ENCODE assay signal across 10 mouse cellular contexts in genomic region chr10:28492206-28492605, GRCm38 (mm10).
DNase-seq lines count a peak whose midpoint lies in the region; ATAC-seq lines count a peak whose summit lies in the region.
"Had no signal": no experiment of that assay in that cellular context is flagged by ENCODE, and none has a peak within 500 bp of the region (broad histone marks: within the 10 kb centered on the region; RNA-seq: fewer than 3 reads in every experiment).

No protein-coding gene starts in this region.

- 30% methylated on average over 9 of the region's 9 CpGs for WGBS in hindbrain, embryonic 11.5 days
- WGBS in hindbrain, embryonic 13.5 days = 26% methylated on average over 9 of the region's 9 CpGs
- WGBS in heart, embryonic 10.5 days = 31% methylated on average over 9 of the region's 9 CpGs
- 74% methylated on average over 9 of the region's 9 CpGs for WGBS in liver, embryonic 11.5 days

- H3K36me3 ChIP-seq in hindbrain, embryonic 11.5 days (ENCODE audit: control insufficient read depth, insufficient read depth, low read length) = no peaks in the 10 kb centered on the region
- H3K36me3 ChIP-seq in hindbrain, embryonic 13.5 days = no peaks in the 10 kb centered on the region
- 0 out of 2 replicates have a peak, but pooled peaks cover 3% of the 10 kb centered on the region for H3K36me3 ChIP-seq in heart, embryonic 10.5 days
- H3K36me3 ChIP-seq in liver, embryonic 11.5 days (ENCODE audit: control insufficient read depth, insufficient read depth, low read length) = no peaks in the 10 kb centered on the region
- H3K36me3 ChIP-seq: stomach, embryonic 15.5 days had no signal

- DNase-seq in hindbrain, embryonic 11.5 days (ENCODE audit: low spot score) = peak; percentile 29
- peak; percentile 85 for DNase-seq in cerebellum, adult 11-12 months
- DNase-seq in heart, embryonic 10.5 days (ENCODE audit: low spot score) = peak; percentile 87
- DNase-seq in layer of hippocampus, postnatal 14 days (ENCODE audit: low spot score in 2 of 2) = peak; percentile 37 to 64
- DNase-seq in frontal cortex, postnatal 36 days (ENCODE audit: low spot score in 2 of 2) = no peak
- no peak for DNase-seq in liver, embryonic 11.5 days (ENCODE audit: low spot score)
- no peak for DNase-seq in testis, postnatal 14 days (ENCODE audit: low spot score)

- no peak overlapping the region for H3K9ac ChIP-seq in hindbrain, embryonic 11.5 days (ENCODE audit: low read depth, low read length)
- no peak overlapping the region for H3K9ac ChIP-seq in hindbrain, embryonic 13.5 days
- no peak overlapping the region for H3K9ac ChIP-seq in liver, embryonic 11.5 days (ENCODE audit: low read depth, low read length)
- H3K9ac ChIP-seq: stomach, embryonic 15.5 days had no signal

- no peaks in the 10 kb centered on the region for H3K27me3 ChIP-seq in hindbrain, embryonic 11.5 days (ENCODE audit: control insufficient read depth, insufficient read depth, low read length)
- no peaks in the 10 kb centered on the region for H3K27me3 ChIP-seq in hindbrain, embryonic 13.5 days
- no peaks in the 10 kb centered on the region for H3K27me3 ChIP-seq in heart, embryonic 10.5 days (ENCODE audit: insufficient read depth, poor library complexity, severe bottlenecking)
- H3K27me3 ChIP-seq in liver, embryonic 11.5 days (replicated peaks; ENCODE audit: control insufficient read depth, insufficient read depth, low read length) = no peaks in the 10 kb centered on the region
- H3K27me3 ChIP-seq: stomach, embryonic 15.5 days had no signal

- no peak overlapping the region for H3K27ac ChIP-seq in hindbrain, embryonic 11.5 days (ENCODE audit: low read depth, low read length)
- H3K27ac ChIP-seq in hindbrain, embryonic 13.5 days = no peak overlapping the region
- no peak overlapping the region for H3K27ac ChIP-seq in heart, embryonic 10.5 days
- H3K27ac ChIP-seq in liver, embryonic 11.5 days (ENCODE audit: low read depth, low read length) = no peak overlapping the region
- H3K27ac ChIP-seq: stomach, embryonic 15.5 days had no signal

- peak; percentile 45; the same call in 1 of the 2 replicates for ATAC-seq in hindbrain, embryonic 11.5 days (ENCODE audit: low FRiP score)
- ATAC-seq in hindbrain, embryonic 13.5 days (ENCODE audit: low FRiP score) = no peak
- ATAC-seq in liver, embryonic 11.5 days (replicated peaks; ENCODE audit: low FRiP score) = no peak
- ATAC-seq: intestine, postnatal 0 days had no signal

- H3K4me3 ChIP-seq in hindbrain, embryonic 11.5 days (ENCODE audit: low read depth, low read length) = no peak overlapping the region
- H3K4me3 ChIP-seq in hindbrain, embryonic 13.5 days = no peak overlapping the region
- no peak overlapping the region for H3K4me3 ChIP-seq in heart, embryonic 10.5 days
- no peak overlapping the region for H3K4me3 ChIP-seq in liver, embryonic 11.5 days (ENCODE audit: low read depth, low read length)
- H3K4me3 ChIP-seq: stomach, embryonic 15.5 days had no signal

- H3K4me1 ChIP-seq in hindbrain, embryonic 11.5 days (replicated peaks; ENCODE audit: control insufficient read depth, insufficient read depth, low read length) = 0 out of 2 replicates have a peak, but pooled peaks cover 2% of the 10 kb centered on the region
- H3K4me1 ChIP-seq in hindbrain, embryonic 13.5 days (replicated peaks) = peaks cover 22% of the 10 kb centered on the region
- peaks cover 6% of the 10 kb centered on the region for H3K4me1 ChIP-seq in heart, embryonic 10.5 days
- H3K4me1 ChIP-seq in liver, embryonic 11.5 days (replicated peaks; ENCODE audit: control insufficient read depth, insufficient read depth, low read length) = no peaks in the 10 kb centered on the region
- H3K4me1 ChIP-seq: stomach, embryonic 15.5 days had no signal

- H3K9me3 ChIP-seq in hindbrain, embryonic 11.5 days (ENCODE audit: control insufficient read depth, low read length) = no peaks in the 10 kb centered on the region
- H3K9me3 ChIP-seq in hindbrain, embryonic 13.5 days = no peaks in the 10 kb centered on the region
- H3K9me3 ChIP-seq in heart, embryonic 10.5 days = no peaks in the 10 kb centered on the region
- no peaks in the 10 kb centered on the region for H3K9me3 ChIP-seq in liver, embryonic 11.5 days (ENCODE audit: control insufficient read depth, low read length)
- H3K9me3 ChIP-seq: stomach, embryonic 15.5 days had no signal

- no peak overlapping the region for H3K4me2 ChIP-seq in hindbrain, embryonic 11.5 days (replicated peaks; ENCODE audit: low read depth, low read length)
- H3K4me2 ChIP-seq in hindbrain, embryonic 13.5 days = no peak overlapping the region
- no peak overlapping the region for H3K4me2 ChIP-seq in liver, embryonic 11.5 days

Comparison
In these comparisons a context has a peak if more than half of its experiments do, and no peak if none do; other contexts are left out.
1. DNase-seq: peak in hindbrain, embryonic 11.5 days (single experiment), cerebellum, adult 11-12 months (single experiment), heart, embryonic 10.5 days (single experiment) and layer of hippocampus, postnatal 14 days (2 of 2); none in frontal cortex, postnatal 36 days (0 of 2), liver, embryonic 11.5 days (single experiment) and testis, postnatal 14 days (single experiment).